Mouse (Mus musculus): ENCODE measurements at regions not wholly inside any gene's neighbourhood (a gene's known extent, or its start where the extent isn't known, plus 50 kb on each side); places are given as distances from the start of the nearest gene placed in this dataset.

- DNase-seq: no peak
These were observed 346.4 kb downstream of the Rnf144a start for GRCm38 (mm10) chr12:26068685-26069008.

GRCm38 (mm10) chr12:26067866-26068684 is 347.0 kb downstream of the Rnf144a start:
- peak; percentile 8 to 39 for DNase-seq

- no peak for DNase-seq
These were observed 354.7 kb downstream of the Rnf144a start for GRCm38 (mm10) chr12:26060378-26060777.

- DNase-seq: no peak
These were observed 356.0 kb downstream of the Rnf144a start for GRCm38 (mm10) chr12:26059090-26059489.

GRCm38 (mm10) chr12:26057491-26058054 is 357.5 kb downstream of the Rnf144a start:
- DNase-seq: no peak

- DNase-seq: no peak
These were observed 368.1 kb downstream of the Rnf144a start for GRCm38 (mm10) chr12:26046991-26047390.

GRCm38 (mm10) chr12:26045321-26045720 is 369.7 kb downstream of the Rnf144a start:
- DNase-seq: no peak

GRCm38 (mm10) chr12:26012951-26013350 is 402.1 kb downstream of the Rnf144a start:
- no peak for DNase-seq

- no peak for DNase-seq
These were observed 421.0 kb downstream of the Rnf144a start for GRCm38 (mm10) chr12:25994063-25994462.

- DNase-seq: no peak
These were observed 423.1 kb downstream of the Rnf144a start for GRCm38 (mm10) chr12:25991801-25992525.

GRCm38 (mm10) chr12:25982545-25982944 is 432.5 kb downstream of the Rnf144a start:
- DNase-seq: no peak

- DNase-seq: no peak
These were observed 436.7 kb downstream of the Rnf144a start for GRCm38 (mm10) chr12:25978335-25978734.

GRCm38 (mm10) chr12:25958584-25958983 is 456.5 kb downstream of the Rnf144a start:
- no peak for DNase-seq

- DNase-seq: no peak
These were observed 457.5 kb downstream of the Rnf144a start for GRCm38 (mm10) chr12:25957547-25957946.

- no peak for DNase-seq
These were observed 467.9 kb downstream of the Rnf144a start for GRCm38 (mm10) chr12:25947107-25947506.

GRCm38 (mm10) chr12:25946121-25946520 is 468.9 kb downstream of the Rnf144a start:
- no peak for DNase-seq

GRCm38 (mm10) chr12:25938856-25939255 is 476.2 kb downstream of the Rnf144a start:
- DNase-seq: no peak

- DNase-seq: no peak
These were observed 480.1 kb downstream of the Rnf144a start for GRCm38 (mm10) chr12:25934946-25935345.

- DNase-seq: no peak
These were observed 480.5 kb downstream of the Rnf144a start for GRCm38 (mm10) chr12:25934526-25934925.

- no peak for DNase-seq
These were observed 488.7 kb downstream of the Rnf144a start for GRCm38 (mm10) chr12:25926367-25926766.

GRCm38 (mm10) chr12:25924526-25924925 is 490.5 kb downstream of the Rnf144a start:
- DNase-seq: no peak

GRCm38 (mm10) chr12:25923772-25924171 is 491.3 kb downstream of the Rnf144a start:
- no peak for DNase-seq

- DNase-seq: no peak
These were observed 509.4 kb downstream of the Rnf144a start for GRCm38 (mm10) chr12:25905614-25906013.

Measured in adrenal gland, postnatal 36 days (tissue).